Mouse (Mus musculus) kidney, adult 2 months (tissue): Measurements from ENCODE around the gene Kcnip4.

Source experiments
- CTCF ChIP-seq: fragments of 200-500 bp; conservative IDR thresholded peaks from 2 replicates; pipeline ENCODE4 v1.5.1; 2011; ENCODE audit warnings: low read depth, mild to moderate bottlenecking, control low read depth, low read length, moderate library complexity, mixed read lengths; ENCODE audit not compliant: insufficient read depth, insufficient read length
- POLR2A ChIP-seq: fragments of 200-500 bp; IDR thresholded peaks from one replicate; pipeline ENCODE4 v1.6.1; 2011; ENCODE audit warnings: low read depth, low read length, control low read depth

DNA sequence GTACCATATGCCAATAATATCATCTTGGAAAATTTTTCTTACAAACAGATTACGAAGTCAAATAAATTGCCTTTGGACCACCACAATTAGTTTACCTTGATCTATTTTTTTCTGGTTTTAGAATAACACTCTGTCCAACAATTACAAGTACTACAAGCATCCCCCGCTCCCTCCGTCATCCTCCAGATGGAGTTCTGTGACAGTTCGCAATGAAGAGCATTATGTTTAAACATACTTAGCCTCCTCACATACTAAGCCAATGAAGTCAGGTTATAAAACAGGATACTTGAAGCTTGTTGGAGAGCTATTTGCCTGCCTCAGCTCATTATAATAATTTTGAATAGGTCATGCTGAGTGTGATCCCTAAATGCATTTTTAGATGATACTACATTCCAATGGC lies 39.0 kb upstream of the Kcnip4 start:
- TF ChIP-seq CTCF (no peak), POLR2A (no peak)
